Mouse (Mus musculus): Measurements from ENCODE around the gene Add3.

Add3 gene

DNA sequence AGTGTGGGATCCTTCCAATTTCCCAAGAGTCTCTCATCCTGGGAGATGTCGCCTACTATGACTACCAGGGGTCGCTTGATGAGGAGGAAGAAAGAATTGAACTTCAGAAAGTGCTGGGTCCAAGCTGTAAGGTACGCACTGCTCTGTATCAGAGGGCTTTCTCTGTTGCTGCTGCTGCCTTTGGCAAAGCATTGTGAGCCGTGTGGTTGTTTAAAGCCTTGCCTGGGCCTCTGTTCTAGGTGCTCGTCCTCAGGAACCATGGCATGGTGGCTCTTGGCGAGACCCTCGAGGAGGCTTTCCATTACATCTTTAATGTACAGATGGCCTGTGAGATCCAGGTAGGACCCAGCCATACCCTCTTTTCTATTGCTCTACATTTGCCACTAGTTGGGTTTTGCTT lies 93.3 kb downstream of the Add3 start:
- DNase-seq (ENCODE audit: low read depth, low spot score), result no peak

DNA sequence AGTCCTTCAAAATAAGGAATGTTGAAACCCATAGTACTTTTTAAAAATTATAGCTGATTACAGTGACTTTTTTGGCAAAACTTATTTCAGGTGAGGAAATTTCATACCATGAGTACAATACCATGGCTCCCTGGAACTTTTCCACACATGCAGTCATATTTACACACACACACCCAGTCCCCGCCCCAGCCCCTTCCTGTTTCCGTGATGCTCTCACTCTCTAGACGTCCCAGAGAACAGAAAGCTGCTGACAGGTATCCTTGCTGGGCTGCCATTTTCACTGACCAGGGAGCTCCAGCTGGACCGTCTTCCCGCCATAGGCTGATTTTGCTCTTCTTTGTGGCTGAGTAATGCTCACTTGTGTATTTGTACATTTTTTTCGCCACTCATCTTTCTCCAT lies 101.6 kb downstream of the Add3 start:
- DNase-seq (ENCODE audit: low read depth, low spot score), result no peak

DNA sequence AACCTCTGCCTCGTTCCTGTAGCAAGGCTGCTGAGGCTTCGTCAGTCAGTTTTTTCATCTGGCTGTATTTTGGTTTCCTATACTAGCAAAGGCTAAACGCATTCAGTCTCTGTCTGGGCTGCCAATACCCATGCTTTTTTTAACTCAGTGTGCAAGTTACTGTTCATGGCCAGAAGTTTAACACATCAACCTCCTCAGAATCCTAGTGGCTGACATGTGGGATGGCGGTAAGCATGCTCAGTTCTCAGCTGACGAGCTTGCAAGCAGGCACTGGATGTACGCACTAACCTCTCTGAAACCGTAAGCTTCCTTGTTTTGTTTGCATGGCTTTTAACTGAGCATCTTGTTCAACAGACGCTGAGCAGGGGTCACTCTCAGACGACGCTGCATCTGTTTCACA lies 103.7 kb downstream of the Add3 start:
- DNase-seq (ENCODE audit: low read depth, low spot score), result no peak

DNA sequence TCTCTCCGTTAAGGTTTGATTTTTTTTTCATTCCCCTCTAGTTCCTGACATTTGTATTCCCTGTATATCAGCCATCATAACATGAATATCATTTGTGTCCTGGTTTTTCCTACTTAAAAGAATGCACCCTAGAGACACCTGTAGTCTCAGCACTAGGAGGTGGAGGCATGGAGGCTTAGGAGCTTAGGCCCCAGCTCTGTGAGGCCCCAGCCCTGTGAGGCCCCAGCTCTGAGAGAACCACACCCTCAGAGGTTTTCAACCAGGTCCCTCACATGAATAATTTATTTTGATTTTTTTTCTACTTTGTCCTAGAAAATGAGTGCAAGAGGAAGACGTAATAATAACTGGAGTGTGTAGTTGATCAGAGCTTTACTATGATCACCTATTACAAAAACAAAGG lies 107.3 kb downstream of the Add3 start:
- no peak for DNase-seq (ENCODE audit: low read depth, low spot score)

DNA sequence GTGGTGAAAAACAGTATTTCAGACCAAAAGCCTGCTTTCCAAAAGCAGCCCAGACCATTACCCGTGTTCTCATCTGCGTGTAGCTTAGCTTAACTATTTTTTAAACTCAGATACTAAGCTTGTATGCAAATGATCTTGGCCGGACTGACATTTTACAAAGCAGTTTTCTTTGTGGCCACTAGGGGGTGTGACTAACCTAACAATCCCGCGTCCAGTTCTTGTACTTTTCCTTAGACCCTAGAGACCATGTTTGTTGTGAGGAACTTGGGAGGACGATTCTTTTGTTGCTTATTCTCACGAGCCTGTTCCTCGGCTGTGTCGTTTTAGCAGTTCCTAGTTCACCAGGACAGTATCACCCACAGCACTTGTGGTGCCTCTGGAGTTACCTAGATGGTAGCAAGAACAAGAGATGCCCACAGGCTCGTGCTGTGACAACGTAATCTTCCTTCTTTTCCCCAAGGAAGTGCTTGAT lies 107.8 kb downstream of the Add3 start:
- DNase-seq (ENCODE audit: low read depth, low spot score), result peak; percentile 81

DNA sequence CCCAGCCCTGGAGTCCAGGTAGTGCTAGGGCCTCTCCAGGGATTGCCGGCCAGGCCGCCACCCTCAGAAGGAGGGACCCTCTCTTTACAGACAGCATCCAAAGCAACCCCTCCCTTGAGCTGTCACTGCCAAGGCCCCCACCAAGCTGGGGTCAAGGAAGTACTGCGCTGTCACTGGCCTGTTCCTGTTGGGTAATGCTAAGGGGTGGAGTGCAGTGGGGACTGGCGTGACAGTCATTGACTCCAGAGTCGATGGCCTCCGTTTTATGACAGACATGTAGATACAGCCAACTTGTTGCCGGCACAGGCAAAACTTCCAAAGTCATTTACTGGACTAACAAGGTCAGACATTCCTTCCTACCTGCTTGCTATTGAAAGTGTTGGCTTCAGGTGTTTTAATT lies 110.8 kb downstream of the Add3 start:
- no peak for DNase-seq (ENCODE audit: low read depth, low spot score)

DNA sequence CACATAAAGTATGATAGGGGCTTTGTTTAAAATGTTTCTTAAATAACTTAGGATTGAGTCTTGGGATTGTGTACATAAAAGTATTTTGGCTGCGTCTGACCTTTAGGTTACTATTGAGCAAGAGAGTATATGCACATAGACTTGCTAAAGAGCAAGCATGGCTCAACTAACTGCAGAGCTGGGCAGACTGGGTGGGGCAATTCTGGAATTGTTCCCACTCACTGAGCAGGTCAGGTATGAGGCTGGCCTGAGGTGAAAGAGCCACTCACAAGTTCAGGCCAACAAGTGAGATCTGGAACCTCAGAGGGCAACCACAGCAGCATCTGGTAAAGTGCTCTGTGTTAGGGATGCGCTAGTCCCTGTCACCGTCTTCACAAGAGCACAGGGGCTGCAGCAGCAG lies 111.4 kb downstream of the Add3 start:
- DNase-seq (ENCODE audit: low read depth, low spot score), result no peak

DNA sequence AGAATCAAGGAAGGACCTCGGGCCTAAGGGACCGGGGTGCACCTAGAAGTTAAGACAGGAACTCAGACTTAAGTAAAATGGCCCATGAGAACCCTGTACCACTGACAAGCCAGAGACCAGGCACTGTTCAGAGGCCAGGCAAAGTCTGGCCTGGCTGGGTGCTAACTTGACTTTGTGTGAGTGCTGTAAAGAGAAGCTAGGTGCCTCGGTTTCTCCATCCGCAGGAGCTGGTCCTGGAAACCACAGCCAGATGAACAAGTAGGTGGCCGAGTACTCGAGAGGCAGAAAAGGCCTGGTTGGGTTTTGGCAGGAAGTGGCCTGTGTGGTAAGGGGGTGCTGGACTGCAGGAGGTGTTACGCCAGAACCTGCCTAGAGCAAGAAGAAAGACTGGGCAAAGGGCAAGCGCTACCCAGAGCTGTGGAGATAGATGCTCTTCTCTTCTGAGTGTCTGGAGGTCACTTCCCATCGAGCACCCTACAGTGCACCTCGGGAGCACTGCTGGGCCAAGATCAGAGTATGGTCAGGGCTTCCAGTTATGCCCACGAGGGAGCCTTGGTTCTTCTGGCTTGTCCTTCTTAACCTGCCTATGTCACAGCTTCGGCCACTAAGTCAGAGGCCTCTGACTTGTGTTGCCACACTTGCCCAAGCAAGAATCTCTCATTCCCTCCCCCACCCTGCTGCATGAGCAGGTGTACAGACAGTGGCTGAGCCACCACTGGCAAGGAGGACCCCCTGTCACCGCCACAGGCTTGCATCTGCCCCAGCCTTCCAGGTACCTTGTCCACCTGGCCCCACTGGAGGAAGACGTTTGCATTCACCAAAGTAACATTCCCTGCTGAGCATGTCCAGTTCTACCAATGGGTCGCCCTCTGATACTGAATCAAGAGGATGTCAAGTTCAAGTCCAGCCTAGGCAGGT lies 112.1 kb downstream of the Add3 start:
- no peak for DNase-seq (ENCODE audit: low read depth, low spot score)

DNA sequence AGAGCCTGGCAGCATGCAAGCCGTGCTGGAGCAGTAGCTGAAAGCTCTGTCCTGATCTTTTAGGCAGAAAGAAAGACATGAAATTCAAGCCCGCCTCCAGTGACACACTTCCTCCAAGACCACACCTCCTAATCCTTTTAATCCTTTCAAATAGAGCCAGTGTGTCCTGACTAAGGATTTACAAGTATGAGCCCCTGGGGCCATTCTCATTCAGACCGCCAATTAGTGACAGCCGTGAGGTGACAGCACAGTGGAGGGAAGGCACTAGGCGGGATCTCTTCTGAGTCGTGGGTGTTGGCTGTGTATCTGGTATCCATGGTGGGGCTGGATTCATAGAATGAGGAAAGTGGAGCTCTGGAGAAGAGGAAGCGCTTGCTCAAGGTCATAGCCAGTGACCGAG lies 116.1 kb downstream of the Add3 start:
- DNase-seq (ENCODE audit: low read depth, low spot score), result peak; percentile 71

DNA sequence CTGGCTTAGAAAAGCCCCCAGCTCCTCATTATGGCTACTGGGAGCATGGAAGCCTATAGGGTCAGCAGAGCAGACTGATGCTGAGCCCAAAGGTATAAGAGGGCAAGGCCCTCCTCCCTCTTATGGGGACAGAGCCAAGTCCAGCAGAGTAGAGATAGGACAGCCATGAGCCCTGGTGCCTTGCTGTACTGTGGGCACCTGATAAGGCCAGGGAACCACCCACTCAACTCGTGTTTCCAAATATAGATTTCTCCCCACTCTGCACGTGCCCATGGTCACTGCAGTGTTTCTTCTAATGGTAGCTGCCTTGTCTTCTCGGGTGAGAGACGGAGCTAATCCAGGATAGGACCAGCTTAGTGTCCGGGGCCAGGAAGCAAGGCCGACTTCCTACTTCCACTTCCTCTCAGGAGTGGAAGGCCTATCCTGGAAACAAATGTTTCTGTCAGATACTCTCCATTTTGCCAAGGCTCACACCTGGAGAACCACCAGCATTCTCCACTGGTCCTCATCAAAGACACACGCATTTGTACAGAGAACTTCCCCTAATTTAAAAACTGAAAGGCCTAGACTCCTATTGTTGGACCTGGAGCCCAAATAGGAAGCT lies 116.8 kb downstream of the Add3 start:
- DNase-seq (ENCODE audit: low read depth, low spot score), result no peak

DNA sequence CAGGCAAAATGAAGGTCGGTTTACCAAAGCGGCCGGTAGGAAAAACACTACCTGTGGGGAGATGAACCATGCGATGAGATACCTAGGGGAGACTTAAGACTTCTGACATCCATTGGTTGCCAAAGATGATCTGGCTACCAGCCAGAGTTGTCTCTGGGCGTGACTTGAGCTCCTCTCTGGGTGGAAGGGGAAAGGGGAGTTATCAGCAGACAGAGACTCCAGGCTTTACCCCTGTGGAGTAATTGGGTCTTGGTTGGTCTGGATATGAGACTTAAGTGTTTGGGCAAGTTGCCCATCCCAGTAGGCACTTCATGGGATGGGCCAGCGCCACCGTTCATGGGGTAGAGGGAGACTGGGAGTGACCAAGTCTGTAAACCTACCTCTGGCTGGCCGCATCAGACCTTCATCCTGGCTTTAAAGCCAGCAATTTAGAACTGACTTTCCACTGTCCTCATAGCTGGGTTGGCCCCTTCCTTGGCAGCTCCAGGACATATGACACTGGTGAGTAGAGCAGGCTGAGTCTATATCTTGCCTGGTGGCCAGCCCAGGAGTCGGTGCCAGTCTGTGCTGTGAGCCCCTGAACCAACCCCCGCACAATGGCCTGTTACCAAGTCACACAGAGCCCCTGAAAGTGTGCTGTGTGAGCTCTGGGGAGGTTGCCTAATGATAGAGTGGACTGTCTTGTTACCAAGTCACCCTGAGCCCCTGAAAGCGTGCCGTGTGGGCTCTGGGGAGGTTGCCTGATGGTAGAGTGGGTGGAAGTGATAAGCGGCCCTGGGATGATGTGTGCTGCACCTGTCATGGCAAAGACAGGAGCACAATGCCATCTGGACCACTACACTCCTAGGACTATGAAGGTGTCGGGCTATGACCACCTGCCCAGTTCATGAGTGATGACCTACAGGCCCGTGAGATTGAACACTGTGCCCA lies 117.7 kb downstream of the Add3 start:
- DNase-seq (ENCODE audit: low read depth, low spot score), result no peak

DNA sequence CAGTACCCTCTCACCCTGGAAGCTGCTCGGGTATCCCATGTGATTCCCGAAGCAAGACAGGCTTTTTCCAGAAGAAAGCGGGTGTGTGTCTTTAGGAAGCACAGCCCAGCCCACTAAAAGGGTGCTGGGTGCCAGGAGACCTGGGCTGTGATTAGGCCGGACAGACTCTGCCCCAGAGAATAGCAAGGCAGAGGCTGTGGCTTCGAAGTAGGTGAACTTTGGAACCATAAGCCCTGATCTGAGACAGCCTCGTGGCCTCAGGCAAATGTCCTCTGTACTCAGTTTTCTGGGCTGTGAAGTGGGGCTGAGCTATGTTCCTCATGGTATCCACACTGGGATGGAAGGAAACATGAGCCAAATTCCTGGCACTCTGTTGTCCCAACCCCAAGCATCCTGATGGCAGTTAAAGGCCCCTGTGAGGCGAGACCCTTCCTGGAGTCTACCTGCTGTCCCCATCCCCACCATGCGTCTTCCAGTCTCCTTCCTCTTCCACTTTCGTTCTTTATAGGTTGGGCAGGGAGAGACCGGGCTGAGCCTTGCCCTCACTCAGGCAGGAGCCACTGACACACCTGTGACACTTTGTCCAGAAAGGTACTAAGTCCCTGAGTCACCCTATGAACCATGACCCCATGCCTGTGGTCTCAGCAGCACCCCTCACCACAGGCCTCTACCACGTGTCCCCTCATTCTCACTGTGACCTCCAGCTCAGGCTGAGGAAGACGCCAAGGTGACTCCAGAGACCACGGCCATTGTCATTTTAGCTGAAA lies 118.7 kb downstream of the Add3 start:
- DNase-seq (ENCODE audit: low read depth, low spot score), result no peak

DNA sequence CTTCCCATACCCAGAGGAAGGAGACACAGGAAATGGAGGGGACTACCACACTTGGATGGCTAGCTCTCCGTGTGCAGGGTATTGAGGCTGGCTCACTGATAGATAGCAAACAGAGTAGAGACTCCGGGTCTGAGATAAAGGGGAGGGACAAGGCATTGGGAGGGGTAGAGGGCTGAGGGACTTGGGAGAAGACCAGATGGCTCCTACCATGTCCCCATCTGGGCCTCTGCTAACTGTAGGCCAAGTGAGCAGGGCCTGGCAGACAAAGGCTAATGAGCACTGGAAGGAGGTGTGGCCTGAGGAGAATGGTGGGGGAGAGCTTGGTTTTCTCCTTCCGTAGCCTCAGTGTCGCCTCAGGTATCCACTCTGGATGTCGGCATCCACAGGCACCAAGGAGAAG lies 119.3 kb downstream of the Add3 start:
- DNase-seq (ENCODE audit: low read depth, low spot score), result no peak

DNA sequence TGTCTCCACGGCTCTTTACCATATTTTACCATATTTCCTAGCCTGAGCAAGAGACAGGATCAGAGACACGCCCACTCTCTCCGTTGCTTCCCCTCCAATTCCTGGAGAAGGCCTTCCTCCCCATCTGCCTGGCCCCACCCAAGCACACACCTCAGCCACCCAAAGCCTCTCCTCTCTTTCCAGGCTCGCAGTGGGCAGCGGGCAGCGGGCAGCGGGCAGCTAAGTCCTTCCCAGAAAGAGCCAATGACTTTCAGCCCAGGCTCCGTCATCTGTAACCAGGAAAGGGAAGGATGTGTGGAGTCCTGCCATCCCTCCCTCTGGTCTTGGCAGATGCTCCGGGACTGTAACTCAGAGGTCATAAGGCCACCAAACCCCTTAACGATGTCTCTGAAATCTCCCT lies 120.0 kb downstream of the Add3 start:
- DNase-seq (ENCODE audit: low read depth, low spot score), result no peak

DNA sequence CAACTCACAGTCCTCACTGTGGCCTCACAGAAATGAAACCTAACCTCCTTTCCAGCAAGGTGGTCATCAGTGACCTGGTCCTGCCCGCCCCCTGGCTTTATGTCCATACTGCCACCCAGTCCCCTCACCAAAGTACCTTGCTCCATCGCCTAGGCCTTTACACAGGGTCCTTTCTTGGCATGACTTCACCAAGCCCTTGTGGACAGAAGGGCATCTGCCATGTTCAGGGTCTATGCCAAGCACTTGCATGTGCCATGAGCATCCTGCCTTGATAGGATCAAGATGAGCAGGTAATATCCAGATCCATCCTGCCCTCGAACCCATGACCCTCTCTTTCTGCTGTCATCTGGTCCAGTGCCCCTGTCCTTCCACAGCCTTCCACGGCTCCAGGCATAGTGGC lies 120.6 kb downstream of the Add3 start:
- DNase-seq (ENCODE audit: low read depth, low spot score), result no peak

DNA sequence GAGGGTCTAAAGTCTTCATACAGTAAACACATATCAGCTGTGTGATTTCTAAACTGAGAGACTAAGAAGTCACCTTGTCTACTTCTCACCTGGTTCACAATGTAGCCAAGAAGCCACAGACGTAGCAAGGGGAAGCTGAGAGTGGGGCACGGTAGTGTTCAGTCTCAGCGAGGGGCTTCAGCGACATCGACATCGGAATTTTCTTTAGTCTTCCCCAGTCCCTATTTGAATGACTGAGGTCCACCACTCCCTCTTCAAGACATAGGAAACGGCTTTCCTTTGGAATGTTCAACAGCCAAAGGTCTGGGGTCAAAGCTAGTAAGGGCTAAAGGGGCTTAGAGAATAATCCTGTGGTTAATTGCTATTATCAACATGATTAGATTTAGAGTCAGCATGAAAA lies 121.8 kb downstream of the Add3 start:
- DNase-seq (ENCODE audit: low read depth, low spot score), result peak; percentile 53

DNA sequence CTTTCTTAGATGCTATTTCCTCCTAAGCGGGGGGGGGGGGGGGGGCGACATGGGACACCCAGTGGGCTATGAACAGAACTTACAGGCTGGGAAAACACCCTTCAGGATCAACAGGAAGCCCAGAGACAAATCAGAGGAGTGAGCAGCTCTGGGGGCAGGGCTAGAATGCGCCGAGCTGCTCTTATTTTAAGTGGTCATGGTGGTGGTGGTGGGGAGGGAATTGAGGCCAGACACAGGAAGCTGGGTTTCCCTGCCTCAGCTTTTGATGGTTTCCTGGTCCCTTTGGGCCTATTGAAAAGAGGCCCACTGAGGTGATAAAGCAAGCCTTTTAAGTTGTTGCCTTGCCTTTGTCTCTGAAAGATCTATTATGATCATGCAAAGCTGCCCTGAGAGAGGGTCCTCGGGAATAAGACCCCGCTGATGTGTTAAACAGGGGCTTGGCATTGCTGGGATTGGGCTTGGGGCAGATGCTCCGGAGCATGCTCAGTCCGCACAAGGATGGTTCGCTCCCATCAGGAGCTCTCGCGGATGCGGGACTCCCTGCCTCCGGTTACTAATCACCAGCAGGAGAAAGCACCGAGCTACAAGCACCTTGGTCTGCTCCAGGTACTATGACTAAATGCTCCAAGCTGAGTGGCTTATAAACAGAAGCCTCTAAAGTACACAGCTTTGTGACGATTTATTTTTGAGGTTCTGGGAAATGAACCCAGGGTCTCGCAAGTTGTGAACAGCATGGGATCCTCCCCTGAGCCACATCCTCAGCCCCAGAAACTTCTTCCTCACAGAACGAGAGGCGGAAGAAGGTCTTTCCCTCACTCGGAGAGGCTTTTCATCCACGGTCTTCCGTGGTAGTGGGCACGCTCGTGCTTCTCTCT lies 123.9 kb downstream of the Add3 start:
- peak; percentile 43 for DNase-seq (ENCODE audit: low read depth, low spot score)

DNA sequence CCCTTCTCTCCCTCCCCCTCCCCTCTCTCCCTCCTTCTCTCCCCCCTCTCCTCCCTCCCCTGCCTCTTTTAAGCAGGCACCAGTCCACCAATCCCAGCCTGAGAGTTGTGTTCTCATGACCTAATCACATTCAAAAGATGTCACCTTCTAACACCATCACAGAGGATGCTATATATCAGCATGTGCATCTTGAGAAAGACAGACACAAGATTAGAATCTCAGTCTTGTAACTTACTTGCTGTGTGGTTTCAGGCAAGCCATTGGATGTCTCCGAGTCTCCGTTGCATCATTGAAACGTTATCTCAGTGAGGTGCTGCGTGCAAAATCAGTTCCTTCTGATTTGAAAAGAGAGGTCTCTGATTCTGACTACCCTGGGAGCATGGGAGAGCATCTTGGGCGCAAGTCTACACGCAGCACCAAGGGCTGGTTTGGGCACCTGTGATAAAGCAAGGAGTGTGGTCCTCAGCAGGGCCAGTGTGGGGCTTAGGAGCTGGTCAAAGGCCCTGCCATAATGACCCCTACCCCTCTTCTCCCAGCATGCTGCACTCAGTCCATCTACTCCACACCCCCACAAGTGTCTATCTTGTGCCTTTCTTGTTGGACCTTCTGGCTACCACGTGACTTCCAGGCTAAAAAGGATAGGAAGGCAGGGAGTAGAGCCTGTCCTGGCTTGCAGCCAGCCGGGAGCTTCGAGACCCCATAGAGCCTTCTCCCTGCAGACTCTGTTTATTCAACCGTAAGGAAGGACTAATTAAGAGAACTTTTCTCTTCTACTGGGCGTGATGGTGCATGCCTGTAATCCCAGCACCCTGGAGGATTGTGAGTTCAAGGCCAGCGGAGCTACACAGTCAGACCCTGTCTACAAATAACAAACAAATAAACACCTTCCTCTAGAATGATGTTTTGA lies 124.8 kb downstream of the Add3 start:
- DNase-seq (ENCODE audit: low read depth, low spot score), result no peak

DNA sequence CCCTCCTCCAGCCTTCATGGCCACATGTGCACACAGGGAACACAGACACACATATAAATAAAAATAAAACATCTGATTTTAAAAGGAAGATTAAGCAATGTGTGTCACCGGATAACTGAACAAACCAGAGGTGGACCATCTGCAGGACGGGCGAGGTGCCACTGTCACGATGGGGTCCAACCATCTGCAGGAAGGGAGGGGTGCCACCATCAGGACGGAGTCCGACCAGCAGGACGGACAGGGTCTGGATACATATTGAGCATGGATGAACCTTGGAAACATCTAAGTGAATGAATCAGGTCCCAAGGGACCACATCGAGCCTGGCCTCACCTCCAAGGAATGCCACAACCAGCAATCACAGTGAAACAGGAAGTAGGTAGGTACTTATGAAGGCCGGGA lies 127.1 kb downstream of the Add3 start:
- DNase-seq (ENCODE audit: low read depth, low spot score), result no peak
